Mouse (Mus musculus): ENCODE results near the gene Gm21953.
"Not testable (repeated sequence)": the region's sequence is repeated elsewhere in the genome, so short reads cannot be mapped to it uniquely, and the experiment has no call there.

The Gm21953 gene

GRCm38 (mm10) chr4:42293967-42294366 is at the start of gene Gm21953:
TSS of gene Gm21953 (plus strand) at chr4:42294267.
- not testable (repeated sequence) for DNase-seq (ENCODE audit: extremely low spot score)

- DNase-seq (ENCODE audit: extremely low spot score) = not testable (repeated sequence)
Measured at GRCm38 (mm10) chr4:42255467-42255866, 38.6 kb upstream of the Gm21953 start, which contains the start of gene Ccl21b. TSS of gene Ccl21b (plus strand) at chr4:42255767.

GRCm38 (mm10) chr4:42318034-42318433 is 24.0 kb downstream of the Gm21953 start, which contains the start of gene Fam205a3:
TSS of gene Fam205a3 (plus strand) at chr4:42318334.
- not testable (repeated sequence) for DNase-seq (ENCODE audit: extremely low spot score)

Measured in embryo, embryonic 9.5 days (tissue).